Mouse (Mus musculus) megakaryocyte, embryonic 14.5 days (primary cell): Measurements from ENCODE around the gene Sorcs2.

Experiments
- FLI1 ChIP-seq: IDR thresholded peaks from 2 replicates; pipeline ENCODE4 v1.6.1; 2012; ENCODE audit warnings: low read length, inconsistent platforms, mixed read lengths
- GATA1 ChIP-seq: IDR thresholded peaks from 3 replicates; pipeline ENCODE4 v1.6.1; 2012; ENCODE audit warnings: mixed read lengths, low read length, inconsistent platforms, borderline replicate concordance

DNA sequence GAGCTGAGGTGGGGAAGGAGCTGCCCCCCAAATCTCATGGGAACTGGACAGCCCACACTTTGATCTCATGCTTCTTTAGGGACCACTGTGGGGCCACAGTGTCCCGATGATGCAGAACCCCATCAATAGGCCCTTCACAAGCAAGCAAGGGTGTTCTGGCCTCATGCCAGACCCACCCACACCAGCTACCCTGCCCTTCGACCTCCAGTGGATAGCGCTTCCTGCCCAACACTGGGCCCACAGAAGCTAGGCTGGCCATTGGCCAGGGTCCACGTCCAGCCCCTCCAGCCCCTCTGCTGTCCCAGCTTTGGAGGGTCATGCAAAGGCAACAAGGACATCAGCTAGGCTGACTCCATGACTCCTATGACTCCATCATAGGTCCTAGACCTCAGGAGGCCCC is 99.9 kb downstream of the Sorcs2 start:
- TF ChIP-seq GATA1 (no peak), FLI1 (no peak)
